Mouse (Mus musculus) heart, embryonic 11.5 days (tissue): ENCODE measurements around the gene Apc2. TPM values are rescaled to one million over a fixed set of nuclear protein-coding genes. Genes with fewer than 3 reads are reported as not detected.
A peak's percentile ranks its signal among the peaks of the same experiment; 100 is the strongest.

Source experiments
- microRNA-seq: library from miRNA; unstranded; fragments of <30 nt; microRNA quantifications from one replicate; pipeline ENCODE4, GENCODE M21; 2016; ENCODE audit warnings: borderline number of aligned reads
- polyA plus RNA-seq: library from polyadenylated mRNA; unstranded; fragments of >200 nt; fragmentation: Nextera tagmentation; extraction: Ambion mirVana; gene quantifications from 2 replicates; pipeline ENCODE4 v1.2.1, GENCODE M21; 2014

Gene Apc2
- polyA plus RNA-seq, 1 experiment from 2014 or later = 0.69 TPM

Small RNA genes lying within 50 kb of the gene (microRNA-seq; reads per million reads assigned to microRNA genes)
- gene Mir6911 = 0.68 reads per million, percentile 4 among the genes with 10 or more reads in this experiment

Other genes starting within 250 kb of the Apc2 start
- gene Gpx4, start 248.8 kb upstream of the Apc2 start, polyA plus RNA-seq = 711 and 729 TPM in 2 replicates
- 8.4 and 9.6 TPM in 2 replicates for gene Sbno2, start 190.4 kb upstream of the Apc2 start, polyA plus RNA-seq
- 16.5 and 20.0 TPM in 2 replicates for gene Stk11, start 180.2 kb upstream of the Apc2 start, polyA plus RNA-seq
- 772 and 785 TPM in 2 replicates for gene Atp5d, start 157.3 kb upstream of the Apc2 start, polyA plus RNA-seq
- gene Cbarp, start 155.1 kb upstream of the Apc2 start, polyA plus RNA-seq = 2.5 and 2.7 TPM in 2 replicates
- gene Midn, start 147.7 kb upstream of the Apc2 start, polyA plus RNA-seq = 29.5 and 31.9 TPM in 2 replicates
- gene Cirbp, start 130.0 kb upstream of the Apc2 start, polyA plus RNA-seq = 49.1 and 52.7 TPM in 2 replicates
- gene 1600002K03Rik, start 123.0 kb upstream of the Apc2 start, polyA plus RNA-seq = 9.6 and 12.4 TPM in 2 replicates
- 13.9 and 14.8 TPM in 2 replicates for gene Efna2, start 116.5 kb upstream of the Apc2 start, polyA plus RNA-seq
- gene Mum1, start 69.5 kb upstream of the Apc2 start, polyA plus RNA-seq = 34.6 and 38.2 TPM in 2 replicates
- gene Ndufs7, start 46.9 kb upstream of the Apc2 start, polyA plus RNA-seq = 499 and 501 TPM in 2 replicates
- gene Gamt, start 35.0 kb upstream of the Apc2 start, polyA plus RNA-seq = 57.2 and 59.0 TPM in 2 replicates
- gene Dazap1, start 34.5 kb upstream of the Apc2 start, polyA plus RNA-seq = 28.4 and 29.9 TPM in 2 replicates
- 702 and 828 TPM in 2 replicates for gene Rps15, start 3.5 kb upstream of the Apc2 start, polyA plus RNA-seq
- 29.7 and 31.0 TPM in 2 replicates for gene 2310011J03Rik, start 24.6 kb downstream of the Apc2 start, polyA plus RNA-seq
- 0.77 and 1.6 TPM in 2 replicates for gene Pcsk4, start 33.5 kb downstream of the Apc2 start, polyA plus RNA-seq
- gene Reep6, start 34.0 kb downstream of the Apc2 start, polyA plus RNA-seq = 4.9 and 7.3 TPM in 2 replicates
- 2.4 and 3.7 TPM in 2 replicates for gene Adamtsl5, start 52.4 kb downstream of the Apc2 start, polyA plus RNA-seq
- not detected in 2 replicates for gene Plk5, start 60.5 kb downstream of the Apc2 start, polyA plus RNA-seq
- 4.0 and 6.4 TPM in 2 replicates for gene Mex3d, start 91.7 kb downstream of the Apc2 start, polyA plus RNA-seq
- gene Mbd3, start 103.6 kb downstream of the Apc2 start, polyA plus RNA-seq = 151 and 171 TPM in 2 replicates
- 1,161 and 1,177 TPM in 2 replicates for gene Uqcr11, start 110.9 kb downstream of the Apc2 start, polyA plus RNA-seq
- 66.1 and 69.8 TPM in 2 replicates for gene Tcf3, start 137.7 kb downstream of the Apc2 start, polyA plus RNA-seq
- gene Onecut3, start 198.9 kb downstream of the Apc2 start, polyA plus RNA-seq = 0.04 TPM in 1 of 2 replicates, not detected in the other
- gene Atp8b3, start 243.1 kb downstream of the Apc2 start, polyA plus RNA-seq = 0.09 TPM in 1 of 2 replicates, not detected in the other